Mouse (Mus musculus) E14TG2a.4 (cell line): ENCODE data around the gene Lrig2.

ENCODE experiments used
- H3K27me3 ChIP-seq: 2 replicates; pipeline ENCODE4 v1.6.1; 2014; ENCODE audit warnings: low read length, control low read depth; ENCODE audit not compliant: insufficient read depth
- H3K36me3 ChIP-seq: 2 replicates; pipeline ENCODE4 v1.6.1; 2014; ENCODE audit warnings: low read length, control low read depth; ENCODE audit not compliant: insufficient read depth
- H3K4me1 ChIP-seq: replicated peaks from 2 replicates; pipeline ENCODE4 v1.6.1; 2014; ENCODE audit warnings: low read depth, low read length, control low read depth
- H3K4me3 ChIP-seq: replicated peaks from 2 replicates; pipeline ENCODE4 v1.5.1; 2014; ENCODE audit warnings: mild to moderate bottlenecking, low read length
- H3K9me3 ChIP-seq: 2 replicates; pipeline ENCODE4 v1.6.1; 2014; ENCODE audit warnings: low read length, control low read depth
- CTCF ChIP-seq: conservative IDR thresholded peaks from 2 replicates; pipeline ENCODE4 v1.5.1; 2014; ENCODE audit warnings: low read length
- NANOG ChIP-seq: IDR thresholded peaks from 2 replicates; pipeline ENCODE4 v1.6.1; 2014; ENCODE audit warnings: borderline replicate concordance, low read length, mixed read lengths
- POU5F1 ChIP-seq: IDR thresholded peaks from 2 replicates; pipeline ENCODE4 v1.6.1; 2014; ENCODE audit warnings: low read length, borderline replicate concordance

Gene Lrig2

DNA sequence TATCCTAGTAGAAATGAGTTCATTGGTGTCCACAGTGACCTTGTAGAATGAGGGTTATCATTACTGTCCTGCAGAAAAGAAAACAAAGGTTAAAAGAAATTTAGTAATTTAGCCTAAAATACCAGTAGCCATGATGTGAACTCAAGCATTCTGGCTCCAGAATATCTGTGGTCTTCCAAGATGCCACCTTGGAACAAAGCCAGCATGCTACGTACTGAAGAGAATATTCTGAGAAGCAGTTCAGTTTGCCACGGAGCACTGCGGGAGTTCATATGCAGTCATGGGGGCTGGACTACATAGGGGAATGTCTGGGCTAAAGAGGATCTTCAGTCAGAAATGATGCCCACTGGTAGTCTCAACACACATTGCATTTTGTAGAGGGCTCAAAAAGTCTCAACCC lies 67.6 kb downstream of the Lrig2 start:
- no peak for TF ChIP-seq POU5F1
- no peak for TF ChIP-seq NANOG
- TF ChIP-seq CTCF: no peak
- Histone ChIP-seq H3K9me3 (peaks cover 7% of the 10 kb centered on the region; the same call in 1 of the 2 replicates), H3K4me1 (peaks cover 26% of the 10 kb centered on the region), H3K36me3 (no peaks in the 10 kb centered on the region), H3K27me3 (no peaks in the 10 kb centered on the region), H3K4me3 (no peak overlapping the region)

DNA sequence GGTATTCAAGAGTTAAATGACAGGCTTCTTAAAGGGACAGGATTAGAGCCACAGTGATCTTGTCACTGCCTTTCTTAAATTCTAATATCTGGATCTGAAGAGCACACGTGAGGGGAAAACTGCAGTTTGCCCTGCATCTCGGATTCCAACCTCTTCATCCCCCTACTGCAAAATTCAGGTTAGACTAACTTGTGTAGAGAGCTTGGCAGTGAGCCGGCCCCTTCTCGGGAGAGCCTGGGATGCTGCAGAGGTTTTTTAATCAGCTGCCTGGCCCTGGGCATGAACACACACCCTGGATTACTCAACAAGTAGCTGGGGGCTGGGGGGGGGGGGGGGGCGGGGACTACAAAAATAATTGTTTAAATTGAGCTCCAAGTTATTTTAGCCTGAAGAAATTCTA lies 69.4 kb downstream of the Lrig2 start:
- Histone ChIP-seq H3K4me1 (peaks cover 42% of the 10 kb centered on the region), H3K36me3 (no peaks in the 10 kb centered on the region), H3K9me3 (peaks cover 7% of the 10 kb centered on the region; the same call in 1 of the 2 replicates), H3K4me3 (no peak overlapping the region), H3K27me3 (no peaks in the 10 kb centered on the region)
- TF ChIP-seq POU5F1 (no peak), CTCF (no peak), NANOG (no peak)

DNA sequence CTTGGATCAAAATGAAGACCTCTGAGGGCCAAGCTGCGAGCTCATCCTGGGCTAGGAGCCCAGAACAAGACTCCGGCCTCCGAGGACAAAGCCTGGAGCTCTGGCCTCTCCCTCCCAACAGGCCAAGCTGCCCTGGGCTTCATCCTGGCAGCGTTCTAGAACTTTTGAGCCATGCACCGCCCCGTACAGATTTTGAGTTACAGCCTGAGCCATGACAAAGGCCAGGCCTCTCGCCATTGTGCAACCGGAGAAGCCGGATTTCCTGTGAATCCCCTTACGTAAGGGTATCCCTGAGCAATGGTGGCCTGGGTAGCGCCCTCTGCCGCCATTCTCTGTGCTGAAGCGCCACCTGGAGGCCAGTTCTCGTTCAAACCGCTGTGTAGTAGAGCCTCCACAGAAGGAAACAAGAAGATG lies 69.8 kb downstream of the Lrig2 start:
- H3K9me3 ChIP-seq: peaks cover 7% of the 10 kb centered on the region; the same call in 1 of the 2 replicates
- H3K4me3 ChIP-seq: peak overlapping the region; percentile 66
- no peak for TF ChIP-seq POU5F1
- no peak for TF ChIP-seq NANOG
- peak; percentile 63 for TF ChIP-seq CTCF
- H3K4me1 ChIP-seq: peaks cover 43% of the 10 kb centered on the region
- no peaks in the 10 kb centered on the region for H3K36me3 ChIP-seq
- H3K27me3 ChIP-seq: no peaks in the 10 kb centered on the region

DNA sequence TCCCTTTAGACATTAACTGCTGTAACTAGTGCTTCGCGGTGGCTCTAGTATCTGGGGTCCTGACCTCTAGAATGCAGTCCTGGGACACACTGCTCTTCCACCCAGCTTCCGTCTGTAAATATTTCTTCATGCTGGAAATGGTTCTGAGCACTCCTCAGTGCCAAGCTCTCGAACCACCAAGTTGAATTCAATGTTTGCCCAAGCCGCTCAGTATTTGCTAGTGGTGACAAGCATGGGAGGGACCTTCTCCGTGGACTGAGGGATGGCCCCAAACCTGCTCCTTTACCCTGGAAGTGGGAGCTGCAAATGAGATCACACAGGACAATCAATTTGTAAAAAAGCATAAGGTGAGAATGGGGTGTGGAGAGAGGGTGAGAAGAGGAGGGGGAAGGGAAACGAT lies 70.3 kb downstream of the Lrig2 start:
- Histone ChIP-seq H3K27me3 (no peaks in the 10 kb centered on the region), H3K9me3 (peaks cover 7% of the 10 kb centered on the region; the same call in 1 of the 2 replicates), H3K4me1 (peaks cover 43% of the 10 kb centered on the region), H3K4me3 (peak overlapping the region; percentile 66), H3K36me3 (no peaks in the 10 kb centered on the region)
- TF ChIP-seq POU5F1: no peak
- no peak for TF ChIP-seq NANOG
- no peak for TF ChIP-seq CTCF

DNA sequence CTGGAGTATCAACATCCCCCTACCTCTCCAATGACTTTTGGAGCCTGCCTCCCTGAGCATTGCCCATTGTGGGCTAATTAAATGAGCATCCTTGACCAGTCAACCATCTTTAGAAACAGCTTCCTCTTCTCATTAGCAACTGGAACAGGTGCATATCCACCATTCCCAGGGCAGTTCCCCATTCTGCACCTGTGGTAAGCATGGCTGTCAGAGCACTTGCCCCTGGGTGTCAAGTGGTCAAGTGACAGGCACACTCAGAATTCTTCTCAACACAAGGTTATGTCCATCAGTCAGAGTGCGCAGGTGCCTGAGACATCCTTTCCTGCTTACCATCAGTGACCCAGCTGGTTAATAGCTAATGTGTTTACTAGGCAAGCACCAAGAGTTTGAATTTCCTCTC lies 72.9 kb downstream of the Lrig2 start:
- TF ChIP-seq NANOG: no peak
- no peak for TF ChIP-seq CTCF
- TF ChIP-seq POU5F1: no peak

DNA sequence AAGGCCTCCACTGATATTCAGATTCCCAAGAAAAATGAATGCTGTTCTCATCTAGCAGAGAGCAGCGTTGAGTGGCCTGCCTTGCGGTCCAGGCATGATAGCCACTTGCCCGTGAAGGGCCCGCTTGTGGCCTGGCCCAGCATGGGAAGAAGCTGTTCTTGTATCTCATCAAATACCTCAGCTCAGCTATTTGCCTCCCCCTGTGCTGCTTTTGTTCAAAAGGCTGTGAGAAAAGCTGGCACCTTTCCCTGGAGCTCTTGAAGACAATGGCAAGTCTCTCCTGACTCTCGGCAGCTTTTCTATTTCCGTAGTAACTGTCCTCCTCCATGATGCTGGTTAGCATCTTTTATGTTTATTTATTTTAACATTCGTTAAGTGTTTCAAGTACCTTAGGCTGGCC lies 74.1 kb downstream of the Lrig2 start:
- Histone ChIP-seq H3K9me3 (peaks cover 7% of the 10 kb centered on the region; the same call in 1 of the 2 replicates), H3K36me3 (no peaks in the 10 kb centered on the region), H3K4me1 (peaks cover 53% of the 10 kb centered on the region), H3K4me3 (no peak overlapping the region), H3K27me3 (no peaks in the 10 kb centered on the region)
- TF ChIP-seq NANOG (0 out of 2 replicates have a peak, but pooled peaks have one; percentile 14), POU5F1 (no peak), CTCF (no peak)

More for the DNA sequence above, 72.9 kb downstream of the Lrig2 start:
- H3K9me3 ChIP-seq: peaks cover 7% of the 10 kb centered on the region; the same call in 1 of the 2 replicates
- H3K36me3 ChIP-seq: no peaks in the 10 kb centered on the region
- H3K4me1 ChIP-seq: peaks cover 53% of the 10 kb centered on the region
- no peaks in the 10 kb centered on the region for H3K27me3 ChIP-seq
- H3K4me3 ChIP-seq: no peak overlapping the region

DNA sequence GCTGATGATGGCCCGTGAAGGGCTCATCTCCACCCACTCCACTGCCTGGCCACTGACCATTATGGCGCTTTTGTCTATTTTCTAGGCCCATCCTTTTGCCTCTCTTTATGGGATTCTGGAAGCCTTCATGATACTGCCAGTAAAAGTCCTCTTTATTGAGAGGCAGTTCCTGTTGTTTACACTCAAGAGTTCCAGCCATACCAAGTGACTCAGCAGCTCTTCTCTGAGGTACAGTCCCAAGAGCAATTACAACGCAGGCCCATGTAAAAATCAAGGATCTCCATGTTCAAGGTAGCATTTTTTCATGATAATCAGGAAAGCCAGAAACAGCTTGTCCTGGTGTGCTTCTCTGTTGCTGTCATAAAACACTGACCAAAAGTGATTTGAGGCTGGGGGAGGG lies 75.8 kb downstream of the Lrig2 start:
- peaks cover 51% of the 10 kb centered on the region for H3K4me1 ChIP-seq
- H3K4me3 ChIP-seq: no peak overlapping the region
- no peak for TF ChIP-seq CTCF
- TF ChIP-seq POU5F1: no peak
- no peak for TF ChIP-seq NANOG
- peaks cover 7% of the 10 kb centered on the region; the same call in 1 of the 2 replicates for H3K9me3 ChIP-seq
- H3K27me3 ChIP-seq: no peaks in the 10 kb centered on the region
- no peaks in the 10 kb centered on the region for H3K36me3 ChIP-seq

DNA sequence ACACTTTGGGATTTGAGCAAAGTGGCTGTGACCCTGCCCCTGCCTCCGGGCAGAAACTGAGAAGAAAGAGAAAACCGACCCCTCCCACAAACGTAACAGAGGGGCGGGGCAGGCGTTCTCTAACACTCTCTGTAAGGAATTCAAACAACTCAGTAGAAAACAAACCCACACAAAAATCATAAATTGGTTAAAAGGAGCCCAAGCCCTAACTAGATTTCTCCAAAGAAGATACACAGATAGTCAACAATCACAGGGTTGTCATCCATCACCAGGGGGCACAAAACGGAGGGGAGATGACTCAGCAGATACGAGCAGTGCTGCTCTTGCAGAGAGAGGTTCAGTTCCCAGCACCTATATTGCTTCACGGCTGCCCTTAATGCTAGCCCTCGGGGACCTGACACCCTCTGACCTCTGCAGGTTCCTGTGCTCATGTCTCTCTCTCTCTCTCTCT lies 77.4 kb downstream of the Lrig2 start:
- Histone ChIP-seq H3K4me1 (peaks cover 37% of the 10 kb centered on the region), H3K27me3 (no peaks in the 10 kb centered on the region), H3K4me3 (no peak overlapping the region), H3K36me3 (no peaks in the 10 kb centered on the region), H3K9me3 (no peaks in the 10 kb centered on the region)
- TF ChIP-seq POU5F1: no peak
- TF ChIP-seq NANOG: no peak
- no peak for TF ChIP-seq CTCF

DNA sequence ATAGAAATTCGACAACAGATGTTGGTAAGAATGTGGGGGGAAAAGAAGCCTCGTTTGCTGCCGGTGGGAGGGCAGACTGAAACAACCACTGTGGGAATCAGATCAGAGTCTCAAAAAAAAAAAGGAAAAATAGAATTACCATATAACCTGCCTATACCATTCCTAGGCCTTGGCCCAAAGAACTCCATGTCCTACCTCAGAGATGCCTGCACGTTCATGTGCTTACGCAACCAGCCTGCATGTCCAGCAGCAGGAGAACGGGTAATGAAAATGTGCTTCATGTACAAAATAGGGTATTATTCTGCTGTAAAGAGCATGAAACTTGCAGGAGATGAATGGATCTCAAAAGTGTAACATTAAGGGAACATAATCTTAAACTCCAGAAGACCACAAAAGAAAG lies 79.1 kb downstream of the Lrig2 start:
- no peaks in the 10 kb centered on the region for H3K27me3 ChIP-seq
- TF ChIP-seq POU5F1 (no peak), NANOG (no peak), CTCF (no peak)

More for the DNA sequence above, 79.1 kb downstream of the Lrig2 start:
- Histone ChIP-seq H3K4me3 (no peak overlapping the region), H3K36me3 (no peaks in the 10 kb centered on the region), H3K4me1 (peaks cover 25% of the 10 kb centered on the region), H3K9me3 (no peaks in the 10 kb centered on the region)
